Comparison of ENCODE assay signal across 8 mouse cellular contexts in genomic region chr1:52302557-52302956, GRCm38 (mm10).
A peak's percentile ranks its signal among the peaks of the same experiment; 100 is the strongest.
DNase-seq lines count a peak whose midpoint lies in the region; ATAC-seq lines count a peak whose summit lies in the region.

No protein-coding gene starts in this region.

- peak; percentile 49 for ATAC-seq in activated CD4-positive, CD25-positive, alpha-beta regulatory T cell, adult 4 months

- DNase-seq in CD4-positive helper T cell, adult 2 months (ENCODE audit: low read depth, low spot score) = peak; percentile 58
- DNase-seq in embryo, embryonic 10 days (ENCODE audit: low spot score) = peak; percentile 87
- peak; percentile 78 for DNase-seq in heart, adult 8-10 months (ENCODE audit: low spot score)
- peak; percentile 81 to 89 for DNase-seq in kidney, postnatal 36 days
- peak; percentile 65 to 71 for DNase-seq in lung, adult 18-20 months
- peak; percentile 89 for DNase-seq in retina, postnatal 1 day
- DNase-seq in urinary bladder, adult 18-20 months (ENCODE audit: low spot score in 2 of 2) = peak; percentile 54 to 61

Comparison
In these comparisons a context has a peak if more than half of its experiments do, and no peak if none do; other contexts are left out.
1. Peak in every context shown above with its lines: DNase-seq and ATAC-seq.